Mouse (Mus musculus) forebrain, embryonic 16.5 days (tissue): ENCODE measurements around the gene Gpr157. TPM values are rescaled to one million over a fixed set of nuclear protein-coding genes. Genes with fewer than 3 reads are reported as not detected.

Source experiments
- ATAC-seq: fragments of 200-750 bp; cut with Nextera tagmentation; 2 replicates; pipeline ENCODE4 v1.8.0; 2017; ENCODE audit warnings: mild to moderate bottlenecking, moderate library complexity
- H3K27ac ChIP-seq: fragments of 300-500 bp; sonication (generic); 2 replicates; pipeline ENCODE4 v1.5.1; 2014; ENCODE audit warnings: low read length, control low read depth
- H3K27me3 ChIP-seq: fragments of 300-500 bp; sonication (generic); replicated peaks from 2 replicates; pipeline ENCODE4 v1.6.1; 2014; ENCODE audit warnings: low read length; ENCODE audit not compliant: control insufficient read depth, insufficient read depth
- H3K36me3 ChIP-seq: fragments of 300-500 bp; sonication (generic); 2 replicates; pipeline ENCODE4 v1.6.1; 2014; ENCODE audit not compliant: control insufficient read depth, insufficient read depth
- H3K4me1 ChIP-seq: fragments of 300-500 bp; sonication (generic); replicated peaks from 2 replicates; pipeline ENCODE4 v1.6.1; 2014; ENCODE audit warnings: low read length; ENCODE audit not compliant: control insufficient read depth, insufficient read depth
- H3K4me2 ChIP-seq: fragments of 300-500 bp; sonication (generic); 2 replicates; pipeline ENCODE4 v1.6.1; 2014; ENCODE audit warnings: mild to moderate bottlenecking, low read length, control low read depth
- H3K4me3 ChIP-seq: fragments of 300-500 bp; sonication (generic); replicated peaks from 2 replicates; pipeline ENCODE4 v1.5.1; 2014; ENCODE audit warnings: mild to moderate bottlenecking, low read length, control low read depth
- H3K9ac ChIP-seq: fragments of 300-500 bp; sonication (generic); replicated peaks from 2 replicates; pipeline ENCODE4 v1.6.1; 2014; ENCODE audit warnings: low read depth, low read length, control low read depth
- H3K9me3 ChIP-seq: fragments of 300-500 bp; sonication (generic); 2 replicates; pipeline ENCODE4 v1.6.1; 2016; ENCODE audit warnings: low read length; ENCODE audit not compliant: control insufficient read depth
- WGBS: fragments of 180-500 bp; shearing (Covaris S2); extraction: QIAGEN DNeasy Blood & Tissue Kit; methylation state at CpG from one replicate; pipeline ENCODE4 v1.1.7; 2014; 5-methylcytosine and 5-hydroxymethylcytosine counted together
- microRNA counts: library from miRNA; unstranded; fragments of <30 nt; microRNA quantifications from one replicate; lab custom pipeline; 2016
- microRNA-seq: library from miRNA; unstranded; fragments of <30 nt; microRNA quantifications from one replicate; pipeline ENCODE4, GENCODE M21; 2017
- polyA plus RNA-seq: library from polyadenylated mRNA; unstranded; fragments of >200 nt; fragmentation: Nextera tagmentation; extraction: Ambion mirVana; gene quantifications from 2 replicates; pipeline ENCODE4 v1.2.1, GENCODE M21; 2015

Gpr157 gene
- polyA plus RNA-seq, 1 experiment from 2014 or later: 0.25 TPM

- no peak for ATAC-seq
- Histone ChIP-seq H3K27ac (no peak overlapping the region), H3K4me1 (no peaks in the 10 kb centered on the region), H3K36me3 (no peaks in the 10 kb centered on the region), H3K9me3 (peaks cover 5% of the 10 kb centered on the region; the same call in 1 of the 2 replicates), H3K27me3 (no peaks in the 10 kb centered on the region), H3K4me3 (no peak overlapping the region), H3K4me2 (no peak overlapping the region), H3K9ac (no peak overlapping the region)
- 82% methylated on average over 4 of the region's 4 CpGs for WGBS
Observed at GRCm38 (mm10) chr4:150146286-150146685, 59.1 kb downstream of the Gpr157 start.

GRCm38 (mm10) chr4:150151045-150151444 is 63.9 kb downstream of the Gpr157 start:
- Histone ChIP-seq H3K9ac (no peak overlapping the region), H3K4me2 (no peak overlapping the region), H3K27me3 (no peaks in the 10 kb centered on the region), H3K4me3 (no peak overlapping the region), H3K36me3 (no peaks in the 10 kb centered on the region), H3K9me3 (peaks cover 5% of the 10 kb centered on the region; the same call in 1 of the 2 replicates), H3K27ac (no peak overlapping the region), H3K4me1 (no peaks in the 10 kb centered on the region)
- ATAC-seq: no peak
- 82% methylated on average over 7 of the region's 7 CpGs for WGBS

GRCm38 (mm10) chr4:150152483-150152882 is 65.3 kb downstream of the Gpr157 start:
- Histone ChIP-seq H3K27me3 (no peaks in the 10 kb centered on the region), H3K36me3 (no peaks in the 10 kb centered on the region), H3K9ac (no peak overlapping the region), H3K4me2 (no peak overlapping the region), H3K4me3 (no peak overlapping the region), H3K27ac (no peak overlapping the region), H3K9me3 (peaks cover 5% of the 10 kb centered on the region; the same call in 1 of the 2 replicates), H3K4me1 (no peaks in the 10 kb centered on the region)
- 87% methylated on average over 8 of the region's 8 CpGs for WGBS
- ATAC-seq: no peak

GRCm38 (mm10) chr4:150155301-150155700 is 68.1 kb downstream of the Gpr157 start:
- no peak for ATAC-seq
- Histone ChIP-seq H3K36me3 (no peaks in the 10 kb centered on the region), H3K27ac (no peak overlapping the region), H3K27me3 (no peaks in the 10 kb centered on the region), H3K4me2 (no peak overlapping the region), H3K9me3 (no peaks in the 10 kb centered on the region), H3K9ac (no peak overlapping the region), H3K4me3 (no peak overlapping the region), H3K4me1 (no peaks in the 10 kb centered on the region)
- WGBS: 91% methylated on average over 4 of the region's 4 CpGs

MicroRNA genes within 50 kb of the gene (microRNA counts, 519-probe panel; counts per million panel counts)
- microRNA mmu-miR-34a (lab: Ali Mortazavi, UCI): 2,227 counts per million, percentile 47 among the panel's probes with 10 or more counts

Small RNAs within 50 kb of the gene (microRNA-seq; reads per million reads assigned to microRNA genes)
- gene Mir34a: 69.4 reads per million, percentile 49 among the genes with 10 or more reads in this experiment

Other genes with a start within 250 kb of the Gpr157 start
- gene Spsb1, start 132.3 kb upstream of the Gpr157 start, polyA plus RNA-seq: 5.8 and 7.0 TPM in 2 replicates
- gene H6pd, start 78.3 kb upstream of the Gpr157 start, polyA plus RNA-seq: 2.1 TPM in 2 replicates
- 2.6 and 2.7 TPM in 2 replicates for gene Slc2a5, start 31.9 kb downstream of the Gpr157 start, polyA plus RNA-seq
- not detected in 2 replicates for gene Slc2a7, start 61.6 kb downstream of the Gpr157 start, polyA plus RNA-seq
- not detected in 2 replicates for gene Car6, start 114.0 kb downstream of the Gpr157 start, polyA plus RNA-seq
- 979 and 980 TPM in 2 replicates for gene Eno1, start 149.4 kb downstream of the Gpr157 start, polyA plus RNA-seq
- 25.2 and 34.5 TPM in 2 replicates for gene Rere, start 194.3 kb downstream of the Gpr157 start, polyA plus RNA-seq